Mouse (Mus musculus) ovary, adult 10 weeks (tissue): ENCODE measurements around the gene Zfp654. TPM values are rescaled to one million over a fixed set of nuclear protein-coding genes. Genes with fewer than 3 reads are reported as not detected.

ENCODE experiments used
- polyA plus RNA-seq: library from polyadenylated mRNA; stranded (reverse); fragments of 350-450 nt; fragmentation: Illumina TruSeq; extraction: RNeasy Lipid Tissue Mini Kit (QIAGEN cat#74804); gene quantifications from one replicate; pipeline ENCODE4 v1.2.3, GENCODE M21; 2014

The Zfp654 gene
- 95.9 TPM for polyA plus RNA-seq

DNA sequence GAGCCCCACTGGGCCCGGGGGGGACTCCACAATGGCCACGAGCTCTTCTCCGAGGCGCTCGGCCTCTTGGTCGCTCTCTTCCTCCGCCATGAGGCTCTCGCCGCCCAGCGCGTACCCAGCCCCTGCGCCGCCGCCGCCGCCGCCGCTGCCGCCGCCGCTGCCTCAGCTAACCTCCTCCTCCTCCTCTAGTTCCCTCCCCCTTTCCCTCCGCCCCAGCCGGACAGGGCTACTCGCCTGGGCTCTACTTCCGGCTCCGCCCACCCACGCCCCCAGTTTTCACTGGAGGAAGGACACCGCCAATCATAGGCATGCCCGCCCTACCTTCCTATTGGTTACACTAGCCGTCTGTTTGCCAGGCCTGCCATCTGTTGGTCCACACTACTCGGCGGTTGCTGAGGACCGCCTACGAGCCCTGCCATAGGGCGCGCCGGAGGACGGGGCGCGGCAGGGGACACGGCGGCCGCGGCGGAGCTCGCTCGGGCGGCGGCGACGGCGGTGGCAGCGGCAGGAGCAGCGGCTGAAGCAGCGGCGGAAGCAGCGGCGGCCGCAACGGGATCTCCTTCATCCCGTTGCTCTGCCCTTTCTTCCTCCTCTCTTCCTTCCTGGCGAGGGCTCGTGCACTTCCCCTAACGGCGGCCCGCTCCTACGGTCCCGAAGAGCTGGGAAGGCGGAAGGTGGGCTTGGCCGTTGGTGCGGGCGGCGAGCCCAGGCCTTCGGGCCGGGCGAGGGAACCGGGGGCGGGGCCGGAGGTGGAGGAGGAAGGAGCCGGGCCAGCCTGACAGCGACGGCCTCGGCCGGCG lies at the start of gene Zfp654, which contains the start of gene Cggbp1:
Gene Zfp654 (minus strand): TSS at position 90 of the 800 bp plus-strand sequence.
Gene Cggbp1 (plus strand): TSS at position 434 of the 800 bp plus-strand sequence.

DNA sequence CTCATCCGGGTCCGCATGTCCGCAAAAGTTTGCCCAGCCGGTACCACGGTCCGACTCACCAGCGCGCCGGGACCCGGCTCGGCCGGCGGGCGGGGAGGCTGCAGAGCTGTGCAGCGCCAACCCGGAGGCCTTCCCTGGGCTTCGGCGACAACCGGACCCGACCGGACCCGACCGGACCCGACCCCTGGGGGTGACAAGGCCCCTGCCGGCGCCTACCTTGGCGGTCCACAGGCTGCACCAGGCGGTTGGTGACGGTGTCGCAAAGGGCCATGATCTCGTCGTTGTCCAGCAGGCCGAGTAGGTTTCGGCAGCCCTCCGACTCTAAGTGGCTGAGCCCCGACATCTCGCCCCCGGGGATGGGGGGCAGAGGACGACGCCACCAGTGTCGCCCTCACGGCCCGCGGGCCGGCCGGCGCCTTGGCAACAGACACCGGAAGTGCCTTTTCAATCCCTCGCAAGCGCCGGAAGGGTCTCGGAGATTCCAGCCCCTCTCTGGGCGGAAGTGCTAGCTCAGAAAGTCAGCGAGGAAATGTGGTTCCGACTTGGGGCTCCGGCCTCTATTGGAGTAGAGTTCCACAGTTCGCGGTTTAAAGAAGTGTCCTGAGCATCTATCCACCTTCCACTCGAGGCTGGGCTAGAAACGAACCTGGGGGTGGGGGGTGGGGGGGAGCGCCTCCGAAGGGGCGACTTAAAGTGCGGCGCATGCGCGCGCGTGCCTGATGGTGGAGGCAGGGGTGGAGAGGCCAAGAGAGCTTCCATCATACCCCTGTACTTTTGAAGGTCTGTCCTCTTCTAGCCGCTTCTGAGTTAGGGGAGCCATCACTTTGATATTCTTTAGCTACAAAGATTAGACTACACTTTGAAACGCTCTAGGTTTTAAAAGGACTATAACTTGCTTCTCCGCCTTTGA lies 80.7 kb downstream of the Zfp654 start, which contains the start of gene 4930453N24Rik:
Gene 4930453N24Rik (minus strand): TSS at position 641 of the 910 bp plus-strand sequence.

Other genes with a start within 250 kb of the Zfp654 start
- gene Csnka2ip, start 249.2 kb downstream of the Zfp654 start, polyA plus RNA-seq, result not detected
- gene 4930453N24Rik, start 80.5 kb downstream of the Zfp654 start, polyA plus RNA-seq, result 111 TPM
- 372 TPM for gene Cggbp1, start 344 bp upstream of the Zfp654 start, polyA plus RNA-seq